Mouse (Mus musculus): ENCODE data around the gene Ppp1r3e. TPM values are rescaled to one million over a fixed set of nuclear protein-coding genes. Genes with fewer than 3 reads are reported as not detected.

The Ppp1r3e gene
- polyA plus RNA-seq, 1 experiment = 1.1 TPM

DNA sequence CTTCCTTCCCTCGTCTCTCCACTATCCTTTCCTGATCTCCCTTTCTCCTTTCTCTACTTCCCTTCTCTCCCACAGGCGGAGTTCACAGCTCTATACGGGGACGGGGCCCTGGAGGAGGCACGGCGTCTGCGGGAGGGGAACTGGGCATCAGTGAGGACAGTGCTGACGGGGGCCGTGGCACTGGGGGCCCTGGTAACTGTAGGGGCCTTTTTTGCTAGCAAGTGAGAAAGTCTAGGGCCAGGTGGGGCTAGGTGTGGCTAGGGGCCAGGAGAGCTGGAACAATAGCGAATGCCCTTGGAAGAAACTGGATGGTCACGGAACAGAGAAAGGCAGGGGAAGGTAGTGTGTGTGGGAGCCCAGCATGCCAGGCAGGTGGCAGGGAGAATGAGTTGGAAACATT is 8.0 kb upstream of the Ppp1r3e start:
- Histone ChIP-seq H3ac (ENCODE audit: control insufficient read depth, insufficient read length, low read depth) (no peak overlapping the region), H3K79me2 (ENCODE audit: control insufficient read depth, insufficient read depth) (peaks cover 36% of the 10 kb centered on the region), H3K79me3 (ENCODE audit: low read depth) (peaks cover 16% of the 10 kb centered on the region), H3K27me3 (ENCODE audit: control insufficient read depth, insufficient read depth, insufficient read length) (no peaks in the 10 kb centered on the region), H3K4me3 (ENCODE audit: insufficient read depth, poor library complexity, severe bottlenecking) (no peak overlapping the region), H3K36me3 (ENCODE audit: control insufficient read depth, insufficient read depth) (peaks cover 13% of the 10 kb centered on the region)
- TF ChIP-seq MAX (IDR thresholded peaks at IDR 0.05) (no peak), CTCF (IDR thresholded peaks at IDR 0.05; ENCODE audit: control insufficient read depth, insufficient read depth, insufficient read length) (no peak), USF1 (IDR thresholded peaks at IDR 0.05; ENCODE audit: low read depth) (no peak), MYOD1 (IDR thresholded peaks at IDR 0.05; ENCODE audit: control insufficient read depth, insufficient read length, low read depth) (no peak), MYOG (IDR thresholded peaks at IDR 0.05; ENCODE audit: control insufficient read depth, extremely low read depth, insufficient read length) (no peak), FOSL1 (IDR thresholded peaks at IDR 0.05; ENCODE audit: insufficient read depth, low read length, poor library complexity, severe bottlenecking) (no peak)

DNA sequence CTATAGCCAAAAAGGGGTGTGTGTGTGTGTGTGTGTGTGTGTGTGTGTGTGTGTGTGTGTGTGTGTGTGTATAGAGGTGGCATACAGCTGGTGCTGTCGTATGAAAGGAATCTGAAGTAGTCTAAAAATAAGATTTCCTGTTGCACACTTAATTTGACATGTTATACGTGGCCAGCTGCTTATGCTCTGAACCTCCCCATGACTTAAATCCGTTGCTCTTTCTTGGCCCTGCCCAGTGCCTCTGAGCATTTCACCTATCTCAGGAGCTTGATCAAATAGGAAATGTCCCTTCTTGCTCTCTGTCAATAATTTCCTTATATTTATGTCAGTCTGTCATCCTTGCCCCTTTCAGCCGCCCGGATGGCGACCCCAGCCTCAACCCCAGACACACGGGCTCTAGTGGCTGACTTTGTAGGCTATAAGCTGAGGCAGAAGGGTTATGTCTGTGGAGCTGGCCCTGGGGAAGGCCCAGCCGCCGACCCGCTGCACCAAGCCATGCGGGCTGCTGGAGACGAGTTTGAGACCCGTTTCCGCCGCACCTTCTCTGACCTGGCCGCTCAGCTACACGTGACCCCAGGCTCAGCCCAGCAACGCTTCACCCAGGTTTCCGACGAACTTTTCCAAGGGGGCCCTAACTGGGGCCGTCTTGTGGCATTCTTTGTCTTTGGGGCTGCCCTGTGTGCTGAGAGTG is 6.8 kb upstream of the Ppp1r3e start:
- no peak for TF ChIP-seq MYOG (IDR thresholded peaks at IDR 0.05; ENCODE audit: control insufficient read depth, extremely low read depth, insufficient read length)
- no peak for TF ChIP-seq FOSL1 (IDR thresholded peaks at IDR 0.05; ENCODE audit: insufficient read depth, low read length, poor library complexity, severe bottlenecking)
- no peak for TF ChIP-seq CEBPB (IDR thresholded peaks at IDR 0.05; ENCODE audit: low read depth)
- no peak for TF ChIP-seq MYOD1 (IDR thresholded peaks at IDR 0.05; ENCODE audit: control insufficient read depth, insufficient read length, low read depth)
- no peak for TF ChIP-seq USF1 (IDR thresholded peaks at IDR 0.05; ENCODE audit: low read depth)
- no peak for TF ChIP-seq MAX (IDR thresholded peaks at IDR 0.05)
- TF ChIP-seq CTCF (IDR thresholded peaks at IDR 0.05; ENCODE audit: control insufficient read depth, insufficient read depth, insufficient read length) = no peak

GRCm38 (mm10) chr14:54883154-54884021 is 6.0 kb upstream of the Ppp1r3e start, which contains the start of the genes Bcl2l2 and Gm20521:
Gene Bcl2l2, plus strand, starts transcription at chr14:54883377.
Gene Gm20521, plus strand, starts transcription at chr14:54883441.
- peaks cover 13% of the 10 kb centered on the region for H3K36me3 ChIP-seq (ENCODE audit: control insufficient read depth, insufficient read depth)
- H3K27me3 ChIP-seq (ENCODE audit: control insufficient read depth, insufficient read depth, insufficient read length) = no peaks in the 10 kb centered on the region
- peak within 1 kb of the TSS; percentile 82 for H3ac ChIP-seq (ENCODE audit: control insufficient read depth, insufficient read length, low read depth)
- H3K79me3 ChIP-seq (ENCODE audit: low read depth) = peaks cover 16% of the 10 kb centered on the region
- H3K79me2 ChIP-seq (ENCODE audit: control insufficient read depth, insufficient read depth) = peaks cover 36% of the 10 kb centered on the region
- H3K4me3 ChIP-seq (ENCODE audit: insufficient read depth, poor library complexity, severe bottlenecking) = peak within 1 kb of the TSS; percentile 78
- TF ChIP-seq CTCF (IDR thresholded peaks at IDR 0.05; ENCODE audit: control insufficient read depth, insufficient read depth, insufficient read length) = no peak
- no peak for TF ChIP-seq MYOG (IDR thresholded peaks at IDR 0.05; ENCODE audit: control insufficient read depth, extremely low read depth, insufficient read length)
- TF ChIP-seq MAX (IDR thresholded peaks at IDR 0.05) = no peak

More for the DNA sequence above, 6.8 kb upstream of the Ppp1r3e start:
- Histone ChIP-seq H3K79me3 (ENCODE audit: low read depth) (peaks cover 16% of the 10 kb centered on the region), H3K4me3 (ENCODE audit: insufficient read depth, poor library complexity, severe bottlenecking) (peak overlapping the region; percentile 78), H3K79me2 (ENCODE audit: control insufficient read depth, insufficient read depth) (peaks cover 36% of the 10 kb centered on the region), H3K27me3 (ENCODE audit: control insufficient read depth, insufficient read depth, insufficient read length) (no peaks in the 10 kb centered on the region), H3ac (ENCODE audit: control insufficient read depth, insufficient read length, low read depth) (peak overlapping the region; percentile 82), H3K36me3 (ENCODE audit: control insufficient read depth, insufficient read depth) (peaks cover 13% of the 10 kb centered on the region)

DNA sequence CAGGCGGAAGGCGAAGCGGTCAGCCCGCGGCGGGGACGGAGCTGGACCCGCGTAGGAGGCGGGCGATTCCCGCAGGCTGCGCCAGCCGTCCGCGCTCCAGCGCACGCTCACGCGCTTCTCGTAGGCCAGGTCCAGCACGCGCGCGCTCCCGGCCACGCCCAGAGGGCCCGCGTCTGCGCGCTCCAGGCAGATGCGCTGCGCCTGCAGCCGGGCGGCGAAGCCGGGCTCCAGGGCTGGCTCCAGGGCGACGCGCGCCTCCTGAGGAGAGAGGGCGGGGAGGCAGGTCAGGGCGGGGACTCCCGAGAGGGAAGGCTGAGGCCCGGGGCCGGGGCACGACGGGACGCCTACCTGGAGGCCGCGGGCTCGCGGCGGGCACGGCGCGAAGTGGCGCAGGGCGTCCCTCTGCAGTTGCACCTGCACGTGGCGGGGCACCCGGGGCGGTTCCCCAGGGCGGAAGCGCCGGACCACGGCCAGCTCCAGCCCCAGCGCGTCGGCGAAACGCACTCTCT is 757 bp downstream of the Ppp1r3e start:
- H3K36me3 ChIP-seq (ENCODE audit: control insufficient read depth, insufficient read depth) = no peaks in the 10 kb centered on the region
- H3K4me3 ChIP-seq (ENCODE audit: insufficient read depth, poor library complexity, severe bottlenecking) = peak overlapping the region; percentile 48
- TF ChIP-seq MAX (IDR thresholded peaks at IDR 0.05) (peak; percentile 62), MYOD1 (IDR thresholded peaks at IDR 0.05; ENCODE audit: control insufficient read depth, insufficient read length, low read depth) (no peak)
- peak overlapping the region; percentile 81 for H3ac ChIP-seq (ENCODE audit: control insufficient read depth, insufficient read length, low read depth)
- H3K79me3 ChIP-seq (ENCODE audit: low read depth) = no peaks in the 10 kb centered on the region
- no peaks in the 10 kb centered on the region for H3K27me3 ChIP-seq (ENCODE audit: control insufficient read depth, insufficient read depth, insufficient read length)
- H3K79me2 ChIP-seq (ENCODE audit: control insufficient read depth, insufficient read depth) = no peaks in the 10 kb centered on the region

DNA sequence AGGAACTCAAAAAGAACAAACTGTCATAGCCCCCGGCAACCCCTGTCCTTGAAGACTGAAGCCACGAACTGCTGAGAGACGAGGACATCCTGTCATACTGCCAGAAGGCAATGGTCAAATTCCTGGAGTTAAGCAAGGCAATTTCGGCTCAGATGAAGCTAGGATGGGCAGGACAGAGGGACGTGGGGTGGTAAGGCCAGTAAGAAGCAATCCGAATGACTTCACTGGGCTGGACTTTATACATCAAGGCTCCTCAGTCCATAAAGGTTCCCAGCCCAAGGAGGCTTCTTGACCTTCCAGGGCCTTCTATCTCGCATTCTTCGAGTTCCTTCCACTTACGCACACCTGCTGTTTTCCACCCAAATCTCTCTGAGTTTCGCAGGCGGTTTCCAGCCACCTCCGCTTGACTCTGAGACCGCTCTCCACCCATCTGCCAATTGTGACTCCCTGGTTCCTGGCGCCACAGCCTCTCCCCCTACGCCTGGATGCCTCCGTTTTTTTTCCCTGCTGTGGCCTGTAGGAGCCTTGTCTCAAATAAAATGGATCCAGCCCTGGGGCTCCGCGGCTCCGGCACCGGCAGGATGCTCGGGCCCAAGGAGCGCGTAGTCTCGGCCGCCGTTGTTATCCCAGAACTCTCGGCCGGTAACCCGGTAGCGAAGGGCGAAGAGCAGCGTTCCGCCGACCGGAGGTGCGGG is 1.4 kb downstream of the Ppp1r3e start:
- Histone ChIP-seq H3K27me3 (ENCODE audit: control insufficient read depth, insufficient read depth, insufficient read length) (no peaks in the 10 kb centered on the region), H3K36me3 (ENCODE audit: control insufficient read depth, insufficient read depth) (no peaks in the 10 kb centered on the region), H3K79me2 (ENCODE audit: control insufficient read depth, insufficient read depth) (no peaks in the 10 kb centered on the region), H3K4me3 (ENCODE audit: insufficient read depth, poor library complexity, severe bottlenecking) (peak overlapping the region; percentile 48), H3K79me3 (ENCODE audit: low read depth) (no peaks in the 10 kb centered on the region), H3ac (ENCODE audit: control insufficient read depth, insufficient read length, low read depth) (peak overlapping the region; percentile 81)
- TF ChIP-seq CEBPB (IDR thresholded peaks at IDR 0.05; ENCODE audit: low read depth) (no peak), MYOG (IDR thresholded peaks at IDR 0.05; ENCODE audit: control insufficient read depth, extremely low read depth, insufficient read length) (no peak), MAX (IDR thresholded peaks at IDR 0.05) (no peak), MYOD1 (IDR thresholded peaks at IDR 0.05; ENCODE audit: control insufficient read depth, insufficient read length, low read depth) (no peak), CTCF (IDR thresholded peaks at IDR 0.05; ENCODE audit: control insufficient read depth, insufficient read depth, insufficient read length) (no peak), USF1 (IDR thresholded peaks at IDR 0.05; ENCODE audit: low read depth) (no peak), FOSL1 (IDR thresholded peaks at IDR 0.05; ENCODE audit: insufficient read depth, low read length, poor library complexity, severe bottlenecking) (no peak)

Measured in C2C12 (cell line).